Mouse (Mus musculus): ENCODE results near the gene Eed. TPM values are rescaled to one million over a fixed set of nuclear protein-coding genes. Genes with fewer than 3 reads are reported as not detected.

Gene Eed
- polyA plus RNA-seq, 1 experiment from 2014 or later = 52.7 TPM

- H3K4me2 ChIP-seq = peak overlapping the region; percentile 74
- 56% methylated on average over 15 of the region's 15 CpGs for WGBS (ENCODE audit: insufficient replicate concordance)
- no peaks in the 10 kb centered on the region for H3K27me3 ChIP-seq (ENCODE audit: control insufficient read depth, insufficient read depth, low read length)
- peak overlapping the region; percentile 86 for H3K9ac ChIP-seq (ENCODE audit: low read depth, low read length)
- ATAC-seq (replicated peaks; ENCODE audit: insufficient number of reproducible peaks, low FRiP score, low TSS enrichment) = no peak
- peak overlapping the region; percentile 76 for H3K4me3 ChIP-seq (ENCODE audit: low read depth, low read length)
- H3K27ac ChIP-seq (ENCODE audit: low read depth, low read length) = no peak overlapping the region
- H3K4me1 ChIP-seq (ENCODE audit: control insufficient read depth, insufficient read depth, low read length) = no peaks in the 10 kb centered on the region; the same call in 1 of the 2 replicates
- H3K36me3 ChIP-seq (ENCODE audit: control insufficient read depth, insufficient read depth, low read length) = no peaks in the 10 kb centered on the region
- no peaks in the 10 kb centered on the region for H3K9me3 ChIP-seq (replicated peaks; ENCODE audit: control insufficient read depth, low read length)
Measured at GRCm38 (mm10) chr7:89939497-89940353, 41.1 kb downstream of the Eed start.

DNA sequence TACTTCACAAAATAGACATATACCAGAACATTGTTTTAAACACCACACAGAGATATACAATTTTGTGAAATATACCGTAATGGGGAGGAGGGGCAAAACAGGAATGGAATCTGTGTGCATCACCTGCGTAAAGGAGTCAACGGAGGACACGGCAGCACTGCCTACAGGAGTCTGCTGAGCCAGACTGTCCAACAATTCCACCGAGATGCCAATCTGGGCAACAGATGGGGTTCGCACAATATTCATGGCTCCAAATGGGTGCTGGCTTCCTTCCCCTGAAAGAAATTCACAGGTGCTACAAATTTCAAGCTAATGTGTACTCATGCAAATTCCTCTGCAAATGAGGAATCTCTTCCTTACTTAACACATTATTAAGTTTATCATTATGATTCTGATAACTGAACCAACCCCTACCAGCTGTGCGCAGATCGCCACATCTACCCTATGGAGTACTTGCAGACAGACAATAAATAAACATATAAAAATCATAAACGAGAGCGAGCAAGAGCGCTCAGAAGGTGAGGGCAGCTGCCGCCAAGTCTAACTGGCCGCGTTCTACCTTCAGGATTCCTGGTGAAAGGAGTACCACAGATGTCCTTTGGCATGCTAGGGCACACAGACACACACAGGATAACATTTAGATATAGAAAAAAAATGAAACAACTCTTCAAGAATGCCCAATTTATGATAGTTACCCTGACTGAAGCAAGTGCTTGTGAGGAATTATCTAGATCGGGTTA, 57.2 kb downstream of the Eed start:
- Histone ChIP-seq H3K9me3 (replicated peaks; ENCODE audit: control insufficient read depth, low read length) (no peaks in the 10 kb centered on the region), H3K36me3 (ENCODE audit: control insufficient read depth, insufficient read depth, low read length) (peaks cover 5% of the 10 kb centered on the region; the same call in 1 of the 2 replicates), H3K4me3 (ENCODE audit: low read depth, low read length) (no peak overlapping the region), H3K9ac (ENCODE audit: low read depth, low read length) (no peak overlapping the region), H3K27me3 (ENCODE audit: control insufficient read depth, insufficient read depth, low read length) (no peaks in the 10 kb centered on the region), H3K4me1 (ENCODE audit: control insufficient read depth, insufficient read depth, low read length) (no peaks in the 10 kb centered on the region), H3K4me2 (no peak overlapping the region), H3K27ac (ENCODE audit: low read depth, low read length) (no peak overlapping the region)
- no peak for ATAC-seq (replicated peaks; ENCODE audit: insufficient number of reproducible peaks, low FRiP score, low TSS enrichment)
- WGBS (ENCODE audit: insufficient replicate concordance) = 97% methylated on average over 15 of the region's 15 CpGs

GRCm38 (mm10) chr7:89917776-89918175, 63.0 kb downstream of the Eed start:
- no peak overlapping the region for H3K4me3 ChIP-seq (ENCODE audit: low read depth, low read length)
- no peak overlapping the region for H3K9ac ChIP-seq (ENCODE audit: low read depth, low read length)
- H3K9me3 ChIP-seq (replicated peaks; ENCODE audit: control insufficient read depth, low read length) = no peaks in the 10 kb centered on the region
- no peaks in the 10 kb centered on the region for H3K36me3 ChIP-seq (ENCODE audit: control insufficient read depth, insufficient read depth, low read length)
- H3K4me1 ChIP-seq (ENCODE audit: control insufficient read depth, insufficient read depth, low read length) = no peaks in the 10 kb centered on the region
- 87% methylated on average over 4 of the region's 4 CpGs for WGBS (ENCODE audit: insufficient replicate concordance)
- H3K27ac ChIP-seq (ENCODE audit: low read depth, low read length) = no peak overlapping the region
- H3K27me3 ChIP-seq (ENCODE audit: control insufficient read depth, insufficient read depth, low read length) = no peaks in the 10 kb centered on the region
- no peak overlapping the region for H3K4me2 ChIP-seq
- ATAC-seq (replicated peaks; ENCODE audit: insufficient number of reproducible peaks, low FRiP score, low TSS enrichment) = no peak

GRCm38 (mm10) chr7:89916711-89917110, 64.1 kb downstream of the Eed start:
- no peak for ATAC-seq (replicated peaks; ENCODE audit: insufficient number of reproducible peaks, low FRiP score, low TSS enrichment)
- H3K9me3 ChIP-seq (replicated peaks; ENCODE audit: control insufficient read depth, low read length) = no peaks in the 10 kb centered on the region
- no peak overlapping the region for H3K9ac ChIP-seq (ENCODE audit: low read depth, low read length)
- no peaks in the 10 kb centered on the region for H3K27me3 ChIP-seq (ENCODE audit: control insufficient read depth, insufficient read depth, low read length)
- H3K36me3 ChIP-seq (ENCODE audit: control insufficient read depth, insufficient read depth, low read length) = no peaks in the 10 kb centered on the region
- H3K4me1 ChIP-seq (ENCODE audit: control insufficient read depth, insufficient read depth, low read length) = no peaks in the 10 kb centered on the region
- WGBS (ENCODE audit: insufficient replicate concordance) = 95% methylated on average over 5 of the region's 5 CpGs
- no peak overlapping the region for H3K27ac ChIP-seq (ENCODE audit: low read depth, low read length)
- no peak overlapping the region for H3K4me3 ChIP-seq (ENCODE audit: low read depth, low read length)
- no peak overlapping the region for H3K4me2 ChIP-seq

GRCm38 (mm10) chr7:89913432-89914158, 67.2 kb downstream of the Eed start:
- Histone ChIP-seq H3K4me1 (ENCODE audit: control insufficient read depth, insufficient read depth, low read length) (no peaks in the 10 kb centered on the region), H3K9ac (ENCODE audit: low read depth, low read length) (no peak overlapping the region), H3K4me3 (ENCODE audit: low read depth, low read length) (no peak overlapping the region), H3K27ac (ENCODE audit: low read depth, low read length) (no peak overlapping the region), H3K27me3 (ENCODE audit: control insufficient read depth, insufficient read depth, low read length) (no peaks in the 10 kb centered on the region), H3K36me3 (ENCODE audit: control insufficient read depth, insufficient read depth, low read length) (no peaks in the 10 kb centered on the region), H3K4me2 (no peak overlapping the region), H3K9me3 (replicated peaks; ENCODE audit: control insufficient read depth, low read length) (no peaks in the 10 kb centered on the region)
- ATAC-seq (replicated peaks; ENCODE audit: insufficient number of reproducible peaks, low FRiP score, low TSS enrichment) = no peak
- 81% methylated on average over 3 of the region's 3 CpGs for WGBS (ENCODE audit: insufficient replicate concordance)

DNA sequence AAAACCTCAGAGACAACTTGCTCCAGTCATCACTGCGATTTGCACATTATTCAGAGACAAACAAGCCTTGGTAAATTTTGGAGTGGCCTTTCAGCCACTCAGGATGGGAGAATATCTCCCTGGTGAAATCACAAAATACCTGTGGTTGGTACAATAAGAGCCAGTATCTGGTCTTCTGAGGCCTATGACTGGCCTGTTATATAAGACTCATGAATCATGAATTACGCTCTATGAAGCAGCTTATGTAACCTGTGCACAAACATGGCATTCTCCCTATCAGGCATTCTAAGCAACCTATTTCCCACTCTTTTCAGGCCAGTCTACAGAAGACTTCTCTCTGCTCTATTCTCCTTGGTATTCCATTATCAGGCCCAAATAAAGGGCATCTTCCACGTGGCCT, 68.4 kb downstream of the Eed start:
- no peaks in the 10 kb centered on the region for H3K36me3 ChIP-seq (ENCODE audit: control insufficient read depth, insufficient read depth, low read length)
- no peak overlapping the region for H3K4me3 ChIP-seq (ENCODE audit: low read depth, low read length)
- H3K9me3 ChIP-seq (replicated peaks; ENCODE audit: control insufficient read depth, low read length) = no peaks in the 10 kb centered on the region
- no peaks in the 10 kb centered on the region for H3K4me1 ChIP-seq (ENCODE audit: control insufficient read depth, insufficient read depth, low read length)
- no peaks in the 10 kb centered on the region for H3K27me3 ChIP-seq (ENCODE audit: control insufficient read depth, insufficient read depth, low read length)
- no peak overlapping the region for H3K27ac ChIP-seq (ENCODE audit: low read depth, low read length)
- H3K9ac ChIP-seq (ENCODE audit: low read depth, low read length) = no peak overlapping the region
- no peak for ATAC-seq (replicated peaks; ENCODE audit: insufficient number of reproducible peaks, low FRiP score, low TSS enrichment)
- WGBS (ENCODE audit: insufficient replicate concordance) = 84% methylated on average over 3 of the region's 3 CpGs
- no peak overlapping the region for H3K4me2 ChIP-seq

GRCm38 (mm10) chr7:89909711-89910110, 71.1 kb downstream of the Eed start:
- Histone ChIP-seq H3K4me2 (no peak overlapping the region), H3K9ac (ENCODE audit: low read depth, low read length) (no peak overlapping the region)
- no peak for ATAC-seq (replicated peaks; ENCODE audit: insufficient number of reproducible peaks, low FRiP score, low TSS enrichment)

DNA sequence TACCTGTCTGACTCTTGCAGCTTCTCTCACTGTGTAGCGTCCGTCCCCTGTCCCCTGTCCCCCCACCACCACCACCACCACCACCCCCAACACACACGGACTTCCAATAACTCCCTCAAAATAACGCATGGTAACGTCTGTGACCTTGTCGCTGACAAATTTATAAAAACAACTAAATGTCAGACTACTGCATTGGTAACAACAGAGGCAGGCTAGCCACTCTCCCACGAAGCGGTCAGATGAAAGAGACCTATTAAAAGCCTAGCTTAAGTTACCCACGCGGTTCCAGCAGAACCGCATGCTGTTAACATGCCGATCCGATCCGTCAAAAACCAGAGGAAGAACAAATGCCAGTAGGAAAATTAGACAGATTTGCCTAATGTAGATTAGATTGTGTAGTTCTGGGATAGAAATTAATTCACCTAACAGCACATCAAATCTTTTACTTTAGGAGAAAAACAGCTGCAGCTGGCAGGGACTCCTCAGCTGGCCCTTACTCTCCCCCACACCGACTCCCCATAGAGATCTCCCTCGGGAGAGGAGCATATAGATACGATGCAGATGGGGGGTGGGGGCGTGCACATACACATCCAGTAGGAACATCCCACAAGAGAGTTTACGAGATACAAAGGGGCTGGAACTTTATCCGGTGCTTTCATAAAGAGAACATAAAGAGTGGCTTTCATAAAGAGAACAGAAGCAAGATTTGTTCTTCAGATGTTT, 71.7 kb downstream of the Eed start:
- 69% methylated on average over 20 of the region's 20 CpGs for WGBS (ENCODE audit: insufficient replicate concordance)
- Histone ChIP-seq H3K27ac (ENCODE audit: low read depth, low read length) (no peak overlapping the region), H3K36me3 (ENCODE audit: control insufficient read depth, insufficient read depth, low read length) (no peaks in the 10 kb centered on the region), H3K4me1 (ENCODE audit: control insufficient read depth, insufficient read depth, low read length) (no peaks in the 10 kb centered on the region), H3K4me2 (no peak overlapping the region), H3K27me3 (ENCODE audit: control insufficient read depth, insufficient read depth, low read length) (no peaks in the 10 kb centered on the region), H3K9me3 (replicated peaks; ENCODE audit: control insufficient read depth, low read length) (no peaks in the 10 kb centered on the region), H3K4me3 (ENCODE audit: low read depth, low read length) (no peak overlapping the region), H3K9ac (ENCODE audit: low read depth, low read length) (no peak overlapping the region)
- no peak for ATAC-seq (replicated peaks; ENCODE audit: insufficient number of reproducible peaks, low FRiP score, low TSS enrichment)

More at GRCm38 (mm10) chr7:89909711-89910110, 71.1 kb downstream of the Eed start:
- H3K9me3 ChIP-seq (replicated peaks; ENCODE audit: control insufficient read depth, low read length) = no peaks in the 10 kb centered on the region
- H3K4me1 ChIP-seq (ENCODE audit: control insufficient read depth, insufficient read depth, low read length) = no peaks in the 10 kb centered on the region
- no peaks in the 10 kb centered on the region for H3K36me3 ChIP-seq (ENCODE audit: control insufficient read depth, insufficient read depth, low read length)
- WGBS (ENCODE audit: insufficient replicate concordance) = 80% methylated on average over 4 of the region's 4 CpGs
- no peaks in the 10 kb centered on the region for H3K27me3 ChIP-seq (ENCODE audit: control insufficient read depth, insufficient read depth, low read length)
- H3K4me3 ChIP-seq (ENCODE audit: low read depth, low read length) = no peak overlapping the region
- no peak overlapping the region for H3K27ac ChIP-seq (ENCODE audit: low read depth, low read length)

Data from heart, embryonic 11.5 days (tissue).